Mouse (Mus musculus) T-helper 1 cell (primary cell): ENCODE measurements at regions not wholly inside any gene's neighbourhood (a gene's known extent, or its start where the extent isn't known, plus 50 kb on each side); places are given as distances from the start of the nearest gene placed in this dataset.

Source experiments
- in situ Hi-C: fragments of 300-600 bp; cut with MboI, MseI; formaldehyde crosslinking; loops from one replicate; pipeline ENCODE4 v1.15.1; 2025; ENCODE audit warnings: high pct_unique_total_duplicates

GRCm38 (mm10) chr8:26871838-26872237, 105.3 kb upstream of the Zfp703 start:
- in situ Hi-C loops: no loop called here

- in situ Hi-C loops: no loop called here
These were observed 104.7 kb upstream of the Zfp703 start for GRCm38 (mm10) chr8:26872382-26872781.

GRCm38 (mm10) chr8:26872815-26873214, 104.3 kb upstream of the Zfp703 start:
- in situ Hi-C loops: no loop called here

GRCm38 (mm10) chr8:26880177-26880576, 96.9 kb upstream of the Zfp703 start:
- in situ Hi-C loops: loop anchor here (10.0 kb wide), 1 partner anchor 1265 kb away; no protein-coding TSS in a partner anchor

GRCm38 (mm10) chr8:26881268-26882120, 95.6 kb upstream of the Zfp703 start:
- in situ Hi-C loops: loop anchor here (10.0 kb wide), 1 partner anchor 1267 kb away; no protein-coding TSS in a partner anchor

- in situ Hi-C loops: loop anchor here (10.0 kb wide), 1 partner anchor 1268 kb away; no protein-coding TSS in a partner anchor
These were observed 94.5 kb upstream of the Zfp703 start for GRCm38 (mm10) chr8:26882616-26883015.

- in situ Hi-C loops: loop anchor here (10.0 kb wide), 1 partner anchor 1268 kb away; no protein-coding TSS in a partner anchor
These were observed 93.8 kb upstream of the Zfp703 start for GRCm38 (mm10) chr8:26883285-26883684.

GRCm38 (mm10) chr8:26883770-26884169, 93.4 kb upstream of the Zfp703 start:
- in situ Hi-C loops: loop anchor here (10.0 kb wide), 1 partner anchor 1269 kb away; no protein-coding TSS in a partner anchor

- in situ Hi-C loops: loop anchor here (10.0 kb wide), 1 partner anchor 1270 kb away; no protein-coding TSS in a partner anchor
These were observed 92.8 kb upstream of the Zfp703 start for GRCm38 (mm10) chr8:26884350-26884749.

- in situ Hi-C loops: loop anchor here (10.0 kb wide), 1 partner anchor 1271 kb away; no protein-coding TSS in a partner anchor
These were observed 91.8 kb upstream of the Zfp703 start for GRCm38 (mm10) chr8:26885365-26885764.

GRCm38 (mm10) chr8:26886783-26887486, 90.2 kb upstream of the Zfp703 start:
- in situ Hi-C loops: loop anchor here (10.0 kb wide), 1 partner anchor 1272 kb away; no protein-coding TSS in a partner anchor

GRCm38 (mm10) chr8:26887551-26887950, 89.6 kb upstream of the Zfp703 start:
- in situ Hi-C loops: loop anchor here (10.0 kb wide), 1 partner anchor 1273 kb away; no protein-coding TSS in a partner anchor

- in situ Hi-C loops: loop anchor here (10.0 kb wide), 1 partner anchor 1273 kb away; no protein-coding TSS in a partner anchor
These were observed 89.1 kb upstream of the Zfp703 start for GRCm38 (mm10) chr8:26888050-26888449.

GRCm38 (mm10) chr8:26891881-26892280, 85.2 kb upstream of the Zfp703 start:
- in situ Hi-C loops: no loop called here

- in situ Hi-C loops: no loop called here
These were observed 84.7 kb upstream of the Zfp703 start for GRCm38 (mm10) chr8:26892380-26892779.

- in situ Hi-C loops: no loop called here
These were observed 81.3 kb upstream of the Zfp703 start for GRCm38 (mm10) chr8:26895867-26896266.

- in situ Hi-C loops: no loop called here
These were observed 73.8 kb upstream of the Zfp703 start for GRCm38 (mm10) chr8:26903289-26903688.

GRCm38 (mm10) chr8:26906257-26906656, 70.9 kb upstream of the Zfp703 start:
- in situ Hi-C loops: no loop called here

GRCm38 (mm10) chr8:26907347-26908170, 69.6 kb upstream of the Zfp703 start:
- in situ Hi-C loops: no loop called here

- in situ Hi-C loops: no loop called here
These were observed 66.9 kb upstream of the Zfp703 start for GRCm38 (mm10) chr8:26910186-26910585.
